Mouse (Mus musculus) ovary, adult 18-20 months (tissue): Measurements from ENCODE around the gene Tigar.

ENCODE experiments used
- DNase-seq: peaks from one replicate; pipeline ENCODE4 v3.0.0; 2022; ENCODE audit warnings: low spot score, mixed read lengths

The Tigar gene

DNA sequence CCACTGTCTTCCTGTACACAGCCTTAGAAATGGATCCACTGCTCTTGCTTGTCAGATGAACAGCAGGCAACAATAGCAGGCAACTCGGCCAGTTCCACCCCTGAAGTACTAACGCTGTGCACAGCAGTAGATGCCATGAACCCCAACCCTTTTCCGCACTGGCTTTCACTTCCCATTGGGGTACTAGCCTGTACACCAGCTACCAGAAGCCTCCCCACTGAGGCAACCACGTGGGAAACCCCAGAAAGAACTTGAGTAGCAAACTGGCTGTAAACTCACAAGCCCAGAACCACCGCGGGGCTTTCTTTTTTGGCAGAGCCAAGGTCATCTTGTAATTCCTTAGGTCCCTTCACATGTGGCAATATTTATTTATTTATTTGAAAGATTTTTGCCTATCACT lies 27.5 kb downstream of the Tigar start:
- no peak for DNase-seq

GRCm38 (mm10) chr6:127079867-127080731 lies 29.3 kb downstream of the Tigar start:
- DNase-seq: peak; percentile 47

DNA sequence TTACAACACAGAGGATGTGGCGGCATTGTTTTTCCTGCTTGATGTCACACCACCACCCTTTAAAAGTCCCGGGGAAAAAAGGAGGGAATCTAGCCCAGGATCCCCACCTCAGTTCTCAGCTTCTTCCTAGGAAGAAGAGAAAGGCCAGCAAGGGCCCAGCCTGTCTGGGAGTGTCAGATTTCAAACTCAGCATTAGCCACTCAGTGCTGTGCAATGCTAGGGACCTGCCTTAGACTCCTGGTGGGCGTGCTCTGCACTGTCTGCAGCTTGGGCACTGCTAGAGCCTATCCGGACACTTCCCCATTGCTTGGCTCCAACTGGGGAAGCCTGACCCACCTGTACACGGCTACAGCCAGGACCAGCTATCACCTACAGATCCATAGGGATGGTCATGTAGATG lies 36.5 kb downstream of the Tigar start, which contains the start of gene Fgf23:
Gene Fgf23 (plus strand): TSS at position 86 of the 400 bp plus-strand sequence.
- DNase-seq: no peak

DNA sequence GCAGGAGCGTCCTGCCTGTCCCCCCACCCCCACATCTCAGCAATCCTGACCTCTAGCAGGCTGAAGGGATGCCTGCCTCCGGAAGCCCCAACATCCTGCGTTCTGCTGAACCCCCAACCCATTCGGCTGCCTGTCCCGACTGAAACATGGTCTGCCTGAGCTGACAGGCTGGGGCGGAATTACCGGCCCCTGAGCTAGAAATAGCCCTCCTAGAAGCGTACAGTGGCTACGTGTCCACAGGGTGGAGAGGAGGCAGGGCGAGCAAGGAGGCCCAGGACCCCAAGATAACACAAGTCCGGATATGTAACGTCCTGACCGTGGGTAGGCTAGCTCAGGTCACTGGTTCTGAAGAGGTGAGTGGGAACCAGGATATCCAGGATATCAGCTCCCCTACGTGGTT lies 44.5 kb downstream of the Tigar start:
- DNase-seq: no peak

- no peak for DNase-seq
These were observed 45.4 kb downstream of the Tigar start for GRCm38 (mm10) chr6:127063915-127064314.

DNA sequence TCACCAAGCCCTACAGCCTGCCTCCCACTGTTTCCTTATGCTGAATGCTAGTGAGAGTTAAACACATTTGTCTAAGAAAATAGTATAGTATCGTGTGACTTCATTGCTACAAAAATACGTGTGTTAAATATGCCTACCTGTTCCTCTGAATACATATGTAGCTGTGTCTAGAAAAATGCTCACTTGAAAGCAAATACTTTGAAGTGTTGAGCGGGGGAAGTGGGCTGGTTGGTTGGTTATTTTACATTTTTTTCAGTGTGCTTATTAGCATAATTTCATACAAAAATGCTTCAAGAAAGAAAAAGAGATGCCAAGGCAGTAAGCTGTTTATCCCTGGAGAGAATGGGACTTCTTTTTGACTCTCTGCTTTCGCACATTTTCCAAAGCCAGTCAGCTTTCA lies 49.4 kb downstream of the Tigar start:
- no peak for DNase-seq

DNA sequence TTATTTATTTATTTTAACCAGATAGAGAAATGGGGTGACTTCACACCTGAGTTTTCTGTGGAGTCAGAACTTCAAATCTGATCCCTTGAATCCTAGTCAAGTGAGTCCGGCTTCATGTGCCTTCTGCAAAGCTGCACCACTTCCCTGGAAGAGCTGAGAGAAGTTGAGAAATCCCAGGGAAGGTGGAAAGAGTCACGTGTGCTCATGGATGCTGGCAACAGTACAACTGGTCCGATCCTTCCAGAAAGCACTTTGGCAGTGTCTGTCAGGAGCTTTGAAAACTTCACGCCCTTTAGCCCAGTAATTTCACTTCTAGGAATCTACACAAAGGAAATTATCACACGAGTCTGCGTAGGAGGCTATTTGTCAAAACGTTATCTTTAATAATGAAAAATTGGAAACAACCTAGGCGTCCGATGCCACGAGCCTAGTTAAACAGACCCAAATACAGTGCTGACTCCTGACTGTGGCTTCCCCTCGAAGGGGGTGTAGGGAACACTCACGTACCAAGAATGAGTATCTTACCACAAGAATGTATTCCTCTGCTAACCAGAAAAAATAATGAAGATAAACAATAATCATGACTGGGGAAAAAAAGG lies 52.3 kb downstream of the Tigar start:
- peak; percentile 20 for DNase-seq

- DNase-seq: no peak
These were observed 58.5 kb downstream of the Tigar start for GRCm38 (mm10) chr6:127050847-127051246.

- DNase-seq: no peak
These were observed 64.4 kb downstream of the Tigar start for GRCm38 (mm10) chr6:127044909-127045308.
